Mouse (Mus musculus) stomach, postnatal 0 days (tissue): Measurements from ENCODE around the gene Wipf2.

Experiments
- CTCF ChIP-seq: IDR thresholded peaks from 2 replicates; pipeline ENCODE4 v1.5.1; 2016; ENCODE audit warnings: antibody characterized with exemption, low read depth, mild to moderate bottlenecking, moderate library complexity
- EP300 ChIP-seq: optimal IDR thresholded peaks from 2 replicates; pipeline ENCODE3; 2016; ENCODE audit warnings: antibody characterized with exemption

GRCm38 (mm10) chr11:98816706-98817239, 46.7 kb upstream of the Wipf2 start:
- no peak for TF ChIP-seq CTCF
- TF ChIP-seq EP300, result no peak
